Mouse (Mus musculus) thymus, postnatal 10 days (tissue): ENCODE measurements around the gene Exosc1.

Experiments
- DNase-seq, 2 experiments: peaks; one replicate each; pipeline ENCODE4 v3.0.0; 2021; ENCODE audit warnings: low spot score in 2 of 2

Gene Exosc1

DNA sequence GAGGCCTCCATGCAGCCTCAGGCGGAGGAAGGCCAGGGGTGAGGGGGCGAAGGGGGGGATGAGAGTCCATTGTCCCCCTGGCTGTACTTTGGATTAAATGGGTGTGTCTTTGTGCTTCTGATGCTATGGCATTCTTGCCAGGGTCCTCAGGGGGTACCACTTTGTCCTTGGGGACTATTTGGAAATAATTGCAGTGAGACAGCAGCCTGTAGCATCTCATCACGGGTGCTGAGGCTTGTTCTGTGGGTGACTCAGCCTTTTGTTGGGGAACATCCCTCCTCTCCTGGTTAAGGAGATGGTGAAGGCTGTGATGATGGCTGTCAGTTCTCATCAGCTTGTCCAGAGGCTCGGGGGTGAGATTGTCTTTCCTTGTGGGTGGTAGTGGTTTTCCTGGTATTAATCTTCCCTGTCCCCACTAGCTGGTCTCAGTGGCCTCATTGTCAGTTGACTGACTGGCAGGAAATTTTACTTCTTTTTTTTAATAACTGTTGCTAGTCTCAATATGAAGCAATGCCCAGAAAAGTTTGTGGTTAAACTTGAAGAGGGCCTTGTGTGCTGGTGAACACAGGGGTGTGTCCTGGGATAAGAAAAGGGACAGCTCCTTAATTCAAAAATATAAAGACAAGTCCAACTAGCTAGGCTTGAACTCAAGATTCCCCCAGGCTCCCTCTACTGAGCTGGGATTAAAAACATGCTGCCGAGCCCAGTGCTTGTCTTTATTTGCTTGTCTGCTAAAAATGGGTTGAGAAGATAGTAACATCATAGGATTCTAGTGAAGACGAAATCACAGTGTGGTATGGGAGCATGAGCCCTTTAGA, 19.2 kb downstream of the Exosc1 start:
- DNase-seq: no peak

- peak; percentile 33 to 55 for DNase-seq
Measured at GRCm38 (mm10) chr19:41912121-41913080, 20.8 kb downstream of the Exosc1 start.

GRCm38 (mm10) chr19:41911178-41912073, 21.8 kb downstream of the Exosc1 start, which contains the start of gene Pgam1:
Gene Pgam1 (plus strand): TSS chr19:41911923.
- DNase-seq: peak; percentile 96 to 98

DNA sequence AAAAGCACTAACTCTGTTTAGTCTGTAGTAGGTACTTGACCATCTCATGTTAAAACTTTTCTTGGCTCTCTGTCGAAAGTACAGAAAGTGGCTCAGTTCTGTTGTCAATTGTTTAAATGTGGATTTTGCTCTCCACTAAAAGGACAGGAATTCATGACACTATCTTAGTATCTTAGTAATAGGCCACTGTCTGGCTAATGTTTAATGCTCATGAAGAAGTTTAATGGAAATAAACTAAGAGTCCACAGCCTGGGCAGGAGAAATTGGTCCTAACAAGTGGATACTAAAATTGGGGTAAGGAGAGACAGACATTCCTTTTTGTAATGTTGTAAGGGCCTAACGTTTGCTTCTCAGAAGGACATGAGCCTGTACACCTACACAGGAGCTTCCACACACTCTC, 22.8 kb downstream of the Exosc1 start:
- DNase-seq: no peak

- DNase-seq: no peak
Measured at GRCm38 (mm10) chr19:41908736-41909135, 24.5 kb downstream of the Exosc1 start.

GRCm38 (mm10) chr19:41907079-41907760, 26.0 kb downstream of the Exosc1 start:
- DNase-seq: no peak

DNA sequence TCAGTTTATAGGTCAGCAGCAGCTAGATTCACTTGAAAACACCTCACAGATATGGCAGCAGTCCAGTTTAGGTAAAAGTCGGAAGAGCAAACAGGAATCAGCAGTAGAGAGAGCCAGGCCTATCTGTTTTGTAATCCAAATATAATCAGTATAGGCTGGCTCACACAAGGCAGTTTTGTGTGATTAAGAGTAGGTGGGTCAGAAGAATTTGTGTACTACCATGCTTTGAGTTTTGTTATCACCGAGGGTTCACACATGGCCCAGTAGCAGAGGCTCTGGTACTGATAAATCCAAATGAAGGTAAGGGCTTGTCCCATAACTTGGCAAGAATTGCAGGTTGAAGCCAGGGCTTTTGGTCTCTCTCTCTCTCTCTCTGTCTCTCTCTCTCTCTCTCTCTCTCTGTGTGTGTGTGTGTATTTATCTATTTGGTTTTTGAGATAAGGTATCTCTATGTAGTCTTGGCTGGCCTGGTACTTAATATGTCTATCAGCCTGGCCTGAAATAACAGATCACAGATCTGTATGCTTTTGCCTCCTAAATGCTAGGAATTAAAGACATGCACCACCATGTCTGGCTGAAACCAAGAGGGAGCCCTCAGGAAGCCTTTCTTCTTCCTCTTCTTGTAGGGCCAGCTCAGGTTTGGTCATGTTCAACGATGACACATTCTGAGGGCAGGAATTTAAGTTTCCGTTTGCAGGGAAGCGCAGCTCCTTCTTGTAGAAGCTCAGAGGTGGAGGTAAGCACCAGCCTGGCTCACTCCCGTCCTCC, 26.7 kb downstream of the Exosc1 start:
- no peak for DNase-seq

DNA sequence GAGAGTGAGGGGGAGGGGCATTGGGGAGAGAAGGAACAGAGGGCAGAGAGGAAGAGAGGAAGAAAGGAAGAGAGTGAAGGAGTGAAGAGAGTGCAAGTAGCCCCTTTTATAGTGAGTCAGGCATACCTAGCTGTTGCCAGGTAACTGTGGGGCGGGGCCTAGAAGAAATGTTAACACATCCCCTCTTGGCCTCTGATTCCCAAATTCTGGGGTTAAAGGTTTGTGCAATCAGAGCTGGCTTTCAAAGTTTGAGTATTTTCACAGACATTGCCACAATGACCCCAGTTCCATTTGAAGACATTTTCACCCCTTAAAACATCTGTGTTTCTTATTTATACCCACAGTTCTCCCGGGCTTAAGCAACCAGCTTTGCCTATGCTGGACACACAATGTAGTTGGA, 28.0 kb downstream of the Exosc1 start:
- DNase-seq: no peak

- DNase-seq: no peak
Measured at GRCm38 (mm10) chr19:41902848-41903593, 30.2 kb downstream of the Exosc1 start.

DNA sequence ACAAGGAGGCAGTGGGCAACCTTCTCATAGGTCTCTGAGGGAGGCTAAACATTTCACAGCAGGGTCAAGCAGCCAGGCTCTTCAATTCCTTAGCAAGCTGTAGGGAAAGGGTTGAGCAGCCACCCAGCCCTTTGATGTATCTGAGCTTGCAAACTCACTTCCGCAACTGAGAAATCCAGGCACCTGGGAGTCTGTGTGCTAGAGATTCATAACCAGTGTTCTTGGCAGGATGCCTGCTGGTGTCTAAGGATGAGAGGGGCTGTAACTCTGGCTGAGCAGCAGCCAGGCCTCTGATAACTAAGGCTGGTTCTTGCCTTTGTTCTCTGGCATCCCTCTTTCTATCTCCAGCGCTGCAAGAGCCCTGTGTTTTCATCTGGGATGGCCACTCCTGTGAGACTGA, 31.5 kb downstream of the Exosc1 start:
- peak; percentile 32 to 49 for DNase-seq

GRCm38 (mm10) chr19:41900495-41901090, 32.6 kb downstream of the Exosc1 start:
- no peak for DNase-seq

GRCm38 (mm10) chr19:41898860-41899259, 34.4 kb downstream of the Exosc1 start:
- peak in 1 of 2 experiments; percentile 49 for DNase-seq

DNA sequence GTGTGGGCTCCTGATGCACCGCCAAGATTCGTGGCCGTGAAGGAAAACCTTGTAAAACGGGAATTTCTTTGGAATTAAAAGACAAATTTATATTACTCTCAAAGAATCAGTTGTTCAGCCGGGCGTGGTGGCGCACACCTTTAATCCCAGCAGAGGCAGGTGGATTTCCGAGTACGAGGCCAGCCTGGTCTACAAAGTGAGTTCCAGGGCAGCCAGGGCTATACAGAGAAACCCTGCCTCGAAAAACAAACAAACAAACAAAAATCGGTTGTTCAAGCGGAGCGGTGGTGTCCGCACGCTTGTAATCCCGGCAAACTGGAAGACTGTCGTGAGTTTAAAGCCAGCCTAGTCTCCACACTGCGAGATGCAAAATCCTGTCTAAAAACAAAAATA, 36.9 kb downstream of the Exosc1 start:
- no peak for DNase-seq

- DNase-seq: peak; percentile 73 to 82
Measured at GRCm38 (mm10) chr19:41895460-41896318, 37.5 kb downstream of the Exosc1 start, which contains the start of gene Rrp12. Gene Rrp12 (minus strand): TSS chr19:41896173.

DNA sequence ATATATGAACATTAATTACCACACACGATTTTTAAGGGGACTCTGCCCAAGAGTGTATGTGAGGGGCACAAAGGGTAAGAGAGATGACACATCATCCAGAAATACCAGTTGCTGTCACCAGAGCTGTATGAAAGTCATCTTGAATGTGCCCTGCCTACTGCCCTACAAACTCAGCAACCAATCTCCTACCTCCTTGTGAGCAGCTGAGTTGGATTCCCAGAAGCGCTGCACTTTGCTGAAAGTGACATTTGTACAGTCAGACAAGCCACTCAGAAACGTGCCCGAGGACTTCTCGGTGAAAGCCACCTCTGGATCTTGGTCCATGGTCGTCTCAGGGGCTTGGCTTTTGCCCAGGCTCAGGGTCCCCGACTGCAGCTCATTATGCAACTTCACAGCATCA, 38.3 kb downstream of the Exosc1 start:
- no peak for DNase-seq

DNA sequence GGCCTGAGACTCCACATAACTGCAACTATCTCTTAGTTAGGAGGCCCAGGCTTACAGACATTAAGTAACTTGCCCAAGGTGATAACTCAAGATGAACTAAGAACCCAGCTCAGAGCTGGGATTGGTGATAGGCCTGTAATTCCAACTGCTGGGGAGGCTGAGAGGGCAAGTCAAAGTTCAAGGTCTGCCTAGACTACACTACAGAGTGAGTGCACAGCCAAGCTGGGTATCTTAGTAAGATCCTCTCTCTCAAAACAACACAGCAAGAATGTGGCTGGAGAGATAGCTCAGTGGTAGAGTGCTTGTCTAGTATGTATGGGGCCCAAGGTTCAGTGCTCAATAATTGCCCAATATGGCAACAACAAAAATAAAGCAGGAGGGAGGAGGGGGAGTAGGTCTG, 45.0 kb downstream of the Exosc1 start:
- DNase-seq: no peak

- no peak for DNase-seq
Measured at GRCm38 (mm10) chr19:41883882-41884281, 49.3 kb downstream of the Exosc1 start.

DNA sequence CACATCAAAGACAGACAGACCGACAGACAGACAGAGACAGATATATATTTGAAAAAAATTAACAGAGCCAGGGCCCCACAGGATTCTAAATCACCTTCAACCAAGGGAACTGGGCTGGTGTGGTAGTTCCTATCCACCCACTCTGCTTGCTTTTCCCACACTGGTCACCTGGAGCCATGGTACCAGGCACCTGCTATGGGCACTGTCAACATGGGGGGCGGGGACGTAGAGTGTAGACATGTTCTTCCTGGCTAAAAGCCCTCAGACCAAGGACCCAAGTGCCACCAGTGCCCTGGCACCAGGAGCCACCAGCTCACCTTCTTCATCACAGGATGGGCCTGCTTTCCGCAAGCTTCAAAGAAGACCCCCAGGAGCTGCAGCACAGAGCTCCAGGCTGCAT, 51.4 kb downstream of the Exosc1 start:
- DNase-seq: no peak
